ENCODE assay signal across 8 mouse cellular contexts in the genomic region with DNA sequence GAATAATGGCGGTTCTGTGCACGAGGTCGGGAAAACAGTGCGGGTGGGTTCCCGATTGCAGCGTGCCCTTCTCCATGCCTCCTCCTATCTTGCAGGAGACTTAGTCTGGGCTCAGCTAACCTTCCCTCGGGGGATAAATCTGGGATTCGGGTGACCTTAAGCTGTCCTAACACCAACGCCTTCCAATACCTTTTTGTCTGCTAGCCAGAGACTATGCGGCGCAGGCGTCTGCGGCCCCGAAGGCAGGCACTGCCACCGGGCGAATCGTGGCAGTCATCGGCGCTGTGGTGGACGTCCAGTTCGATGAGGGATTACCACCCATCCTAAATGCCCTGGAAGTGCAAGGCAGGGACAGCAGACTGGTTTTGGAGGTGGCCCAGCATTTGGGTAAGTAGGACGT. TPM values are rescaled to one million over a fixed set of nuclear protein-coding genes. Genes with fewer than 3 reads are reported as not detected.
DNase-seq lines count a peak whose midpoint lies in the region; ATAC-seq and TF ChIP-seq lines count a peak whose summit lies in the region.

No protein-coding gene starts in this region.

- peak; percentile 55 for DNase-seq in cerebellum, adult 11-12 months
- DNase-seq in cerebellum, adult 9-10 months, result no peak
- no peak for DNase-seq in testis, postnatal 14 days (ENCODE audit: low spot score)
- DNase-seq in limb, embryonic 10.5 days (ENCODE audit: low spot score), result peak; percentile 42

- no peaks in the 10 kb centered on the region for H3K27me3 ChIP-seq in testis, adult 2 months (ENCODE audit: control insufficient read depth, insufficient read depth, low read length)
- no peaks in the 10 kb centered on the region for H3K27me3 ChIP-seq in forebrain, embryonic 13.5 days
- no peaks in the 10 kb centered on the region for H3K27me3 ChIP-seq in limb, embryonic 10.5 days (ENCODE audit: low read depth, poor library complexity, severe bottlenecking)
- no peaks in the 10 kb centered on the region for H3K27me3 ChIP-seq in midbrain, embryonic 15.5 days (replicated peaks)

- no peak; the same call in 1 of the 2 replicates for TF ChIP-seq POLR2A in testis, adult 2 months (IDR thresholded peaks at IDR 0.05; ENCODE audit: control insufficient read depth, low read depth, low read length)

- peaks cover 7% of the 10 kb centered on the region for H3K36me3 ChIP-seq in testis, adult 2 months (ENCODE audit: control insufficient read depth, insufficient read depth, low read length)
- peaks cover 39% of the 10 kb centered on the region for H3K36me3 ChIP-seq in forebrain, embryonic 13.5 days (ENCODE audit: poor library complexity, severe bottlenecking)
- H3K36me3 ChIP-seq in limb, embryonic 10.5 days, result peaks cover 52% of the 10 kb centered on the region
- peaks cover 35% of the 10 kb centered on the region for H3K36me3 ChIP-seq in midbrain, embryonic 15.5 days (replicated peaks)

- peak overlapping the region; percentile 89 for H3K4me3 ChIP-seq in testis, adult 2 months (ENCODE audit: control insufficient read depth, low read depth, low read length)
- H3K4me3 ChIP-seq in forebrain, embryonic 13.5 days, result peak overlapping the region; percentile 99
- H3K4me3 ChIP-seq in limb, embryonic 10.5 days, result peak overlapping the region; percentile 79
- peak overlapping the region; percentile 70 for H3K4me3 ChIP-seq in midbrain, embryonic 15.5 days

- H3K9me3 ChIP-seq in forebrain, embryonic 13.5 days (replicated peaks), result no peaks in the 10 kb centered on the region
- H3K9me3 ChIP-seq in limb, embryonic 10.5 days (replicated peaks), result no peaks in the 10 kb centered on the region
- no peaks in the 10 kb centered on the region for H3K9me3 ChIP-seq in midbrain, embryonic 15.5 days

- 0 out of 2 replicates have a peak, but pooled peaks have one; percentile 0 for ATAC-seq in forebrain, embryonic 13.5 days
- peak; percentile 15 for ATAC-seq in midbrain, embryonic 15.5 days (replicated peaks)
- no peak for ATAC-seq in activated CD4-positive, CD25-positive, alpha-beta regulatory T cell, adult 4 months

- peak overlapping the region; percentile 82 for H3K27ac ChIP-seq in testis, adult 2 months (ENCODE audit: control insufficient read depth, insufficient read depth, low read depth, low read length)
- H3K27ac ChIP-seq in forebrain, embryonic 13.5 days, result peak overlapping the region; percentile 83
- peak overlapping the region; percentile 95 for H3K27ac ChIP-seq in limb, embryonic 10.5 days
- peak overlapping the region; percentile 91 for H3K27ac ChIP-seq in midbrain, embryonic 15.5 days

- under 1% methylated on average over 22 of the region's 22 CpGs for WGBS in forebrain, embryonic 13.5 days
- under 1% methylated on average over 22 of the region's 22 CpGs for WGBS in limb, embryonic 10.5 days
- WGBS in midbrain, embryonic 15.5 days, result under 1% methylated on average over 22 of the region's 22 CpGs

- H3K9ac ChIP-seq in forebrain, embryonic 13.5 days, result peak overlapping the region; percentile 95
- peak overlapping the region; percentile 84 for H3K9ac ChIP-seq in midbrain, embryonic 15.5 days

- TF ChIP-seq CTCF in testis, adult 2 months (IDR thresholded peaks at IDR 0.05; ENCODE audit: control insufficient read depth, insufficient read depth, insufficient replicate concordance, low read depth, low read length), result no peak

- peak overlapping the region; percentile 98 for H3K4me2 ChIP-seq in forebrain, embryonic 13.5 days
- H3K4me2 ChIP-seq in midbrain, embryonic 15.5 days, result peak overlapping the region; percentile 78

- no peaks in the 10 kb centered on the region; the same call in none of the 2 replicates for H3K4me1 ChIP-seq in testis, adult 2 months (ENCODE audit: control insufficient read depth, insufficient read depth, low read length)
- peaks cover 22% of the 10 kb centered on the region for H3K4me1 ChIP-seq in forebrain, embryonic 13.5 days
- peaks cover 14% of the 10 kb centered on the region for H3K4me1 ChIP-seq in limb, embryonic 10.5 days
- H3K4me1 ChIP-seq in midbrain, embryonic 15.5 days, result peaks cover 31% of the 10 kb centered on the region

RNA-seq across cellular contexts. Expression of gene Atp5b, which starts 0.6 kb away (rescaled TPM):
- 805 and 830 TPM in 2 replicates for polyA plus RNA-seq in testis, adult 2 months (2012; rRNA removed)
- 2,170 and 2,214 TPM in 2 replicates for polyA plus RNA-seq in forebrain, embryonic 13.5 days (2015; fragmentation: Nextera tagmentation; extraction: Ambion mirVana)
- polyA plus RNA-seq in limb, embryonic 10.5 days (2016; fragmentation: Nextera tagmentation; extraction: Ambion mirVana), result 2,336 and 2,543 TPM in 2 replicates
- polyA plus RNA-seq in midbrain, embryonic 15.5 days (2015; fragmentation: Nextera tagmentation; extraction: Ambion mirVana), result 2,030 and 2,053 TPM in 2 replicates
- polyA plus RNA-seq in activated CD4-positive, CD25-positive, alpha-beta regulatory T cell, adult 4 months (2017; shearing (Covaris generic)), result 100 to 1,000 TPM; 413 to 469 TPM

RNA-seq across cellular contexts. Expression of gene Baz2a, which starts 7.7 kb away (rescaled TPM):
- polyA plus RNA-seq in testis, adult 2 months (2012; rRNA removed), result 90.5 and 100 TPM in 2 replicates
- polyA plus RNA-seq in forebrain, embryonic 13.5 days (2015; fragmentation: Nextera tagmentation; extraction: Ambion mirVana), result 11.6 and 12.6 TPM in 2 replicates
- polyA plus RNA-seq in limb, embryonic 10.5 days (2016; fragmentation: Nextera tagmentation; extraction: Ambion mirVana), result 12.3 and 14.4 TPM in 2 replicates
- polyA plus RNA-seq in midbrain, embryonic 15.5 days (2015; fragmentation: Nextera tagmentation; extraction: Ambion mirVana), result 9.2 and 10.9 TPM in 2 replicates
- polyA plus RNA-seq in activated CD4-positive, CD25-positive, alpha-beta regulatory T cell, adult 4 months (2017; shearing (Covaris generic)), result 10 to 100 TPM; 44.1 to 53.3 TPM

RNA-seq across cellular contexts. Expression of gene Ptges3, which starts 24.9 kb away (rescaled TPM):
- 41.6 and 42.7 TPM in 2 replicates for polyA plus RNA-seq in testis, adult 2 months (2012; rRNA removed)
- polyA plus RNA-seq in forebrain, embryonic 13.5 days (2015; fragmentation: Nextera tagmentation; extraction: Ambion mirVana), result 562 and 583 TPM in 2 replicates
- 668 and 708 TPM in 2 replicates for polyA plus RNA-seq in limb, embryonic 10.5 days (2016; fragmentation: Nextera tagmentation; extraction: Ambion mirVana)
- 351 and 372 TPM in 2 replicates for polyA plus RNA-seq in midbrain, embryonic 15.5 days (2015; fragmentation: Nextera tagmentation; extraction: Ambion mirVana)
- 100 to 1,000 TPM; 194 to 285 TPM for polyA plus RNA-seq in activated CD4-positive, CD25-positive, alpha-beta regulatory T cell, adult 4 months (2017; shearing (Covaris generic))

RNA-seq across cellular contexts. Expression of gene Naca, which starts 48.3 kb away (rescaled TPM):
- polyA plus RNA-seq in testis, adult 2 months (2012; rRNA removed), result 229 and 234 TPM in 2 replicates
- 715 and 810 TPM in 2 replicates for polyA plus RNA-seq in forebrain, embryonic 13.5 days (2015; fragmentation: Nextera tagmentation; extraction: Ambion mirVana)
- 898 and 1,037 TPM in 2 replicates for polyA plus RNA-seq in limb, embryonic 10.5 days (2016; fragmentation: Nextera tagmentation; extraction: Ambion mirVana)
- polyA plus RNA-seq in midbrain, embryonic 15.5 days (2015; fragmentation: Nextera tagmentation; extraction: Ambion mirVana), result 473 and 476 TPM in 2 replicates
- polyA plus RNA-seq in activated CD4-positive, CD25-positive, alpha-beta regulatory T cell, adult 4 months (2017; shearing (Covaris generic)), result 1,000 to 10,000 TPM; 1,124 to 1,330 TPM

Comparison
In these comparisons a context has a peak if more than half of its experiments do, and no peak if none do; other contexts are left out.
1. DNase-seq: peak in cerebellum, adult 11-12 months (single experiment) and limb, embryonic 10.5 days (single experiment); none in cerebellum, adult 9-10 months (single experiment) and testis, postnatal 14 days (single experiment).
2. Peak in every context shown above with its lines, with median percentiles within 50 percentile points of each other: H3K27ac ChIP-seq and H3K4me3 ChIP-seq.